Mouse (Mus musculus): Measurements from ENCODE around the gene Gab1.

GRCm38 (mm10) chr8:80807807-80808505, 72.4 kb downstream of the Gab1 start:
- TF ChIP-seq EP300 (IDR thresholded peaks at IDR 0.05; ENCODE audit: low read depth) (no peak), CTCF (IDR thresholded peaks at IDR 0.05; ENCODE audit: low read depth) (no peak)

Data from liver, postnatal 0 days (tissue).